8 mouse cellular contexts compared by ENCODE assay signal in genomic region chr10:7781214-7781613, GRCm38 (mm10). TPM values are rescaled to one million over a fixed set of nuclear protein-coding genes. Genes with fewer than 3 reads are reported as not detected.
A peak's percentile ranks its signal among the peaks of the same experiment; 100 is the strongest.
DNase-seq lines count a peak whose midpoint lies in the region; ATAC-seq and TF ChIP-seq lines count a peak whose summit lies in the region.

No protein-coding gene starts in this region.

- peak overlapping the region; percentile 60 for H3K9ac ChIP-seq in liver, embryonic 13.5 days

- H3K9me3 ChIP-seq in liver, embryonic 13.5 days (replicated peaks): no peaks in the 10 kb centered on the region

- H3K4me1 ChIP-seq in cerebellum, adult 2 months (ENCODE audit: control insufficient read depth, insufficient read depth, low read length): no peaks in the 10 kb centered on the region
- H3K4me1 ChIP-seq in testis, adult 2 months (ENCODE audit: control insufficient read depth, insufficient read depth, low read length): peaks cover 3% of the 10 kb centered on the region
- peaks cover 23% of the 10 kb centered on the region for H3K4me1 ChIP-seq in liver, embryonic 13.5 days (replicated peaks)

- peaks cover 1% of the 10 kb centered on the region; the same call in 1 of the 2 replicates for H3K36me3 ChIP-seq in testis, adult 2 months (ENCODE audit: control insufficient read depth, insufficient read depth, low read length)
- H3K36me3 ChIP-seq in liver, embryonic 13.5 days: peaks cover 10% of the 10 kb centered on the region

- peak overlapping the region; percentile 69 for H3K4me2 ChIP-seq in liver, embryonic 13.5 days

- no peak for TF ChIP-seq POLR2A in cerebellum, adult 2 months (IDR thresholded peaks at IDR 0.05; ENCODE audit: borderline replicate concordance, insufficient read depth, low read length)
- no peak for TF ChIP-seq POLR2A in testis, adult 2 months (IDR thresholded peaks at IDR 0.05; ENCODE audit: control insufficient read depth, low read depth, low read length)

- no peak for TF ChIP-seq CTCF in cerebellum, adult 2 months (IDR thresholded peaks at IDR 0.05; ENCODE audit: borderline replicate concordance, insufficient read depth, low read depth, low read length)
- no peak for TF ChIP-seq CTCF in testis, adult 2 months (IDR thresholded peaks at IDR 0.05; ENCODE audit: control insufficient read depth, insufficient read depth, insufficient replicate concordance, low read depth, low read length)

- H3K27me3 ChIP-seq in cerebellum, adult 2 months (ENCODE audit: control insufficient read depth, insufficient read depth, low read length): no peaks in the 10 kb centered on the region
- H3K27me3 ChIP-seq in testis, adult 2 months (ENCODE audit: control insufficient read depth, insufficient read depth, low read length): no peaks in the 10 kb centered on the region
- no peaks in the 10 kb centered on the region for H3K27me3 ChIP-seq in liver, embryonic 13.5 days

- H3K27ac ChIP-seq in cerebellum, adult 2 months (ENCODE audit: insufficient read depth, low read length): no peak overlapping the region
- no peak overlapping the region for H3K27ac ChIP-seq in testis, adult 2 months (ENCODE audit: control insufficient read depth, insufficient read depth, low read depth, low read length)
- H3K27ac ChIP-seq in liver, embryonic 13.5 days: peak overlapping the region; percentile 43; the same call in 1 of the 2 replicates

- ATAC-seq in cerebellum, adult (ENCODE audit: insufficient number of reproducible peaks, low FRiP score, low TSS enrichment): no peak
- peak; percentile 27 for ATAC-seq in liver, embryonic 13.5 days (ENCODE audit: low read depth)

- DNase-seq in cerebellum, adult 2 months: no peak
- DNase-seq in testis, postnatal 10 days (ENCODE audit: low spot score): no peak
- DNase-seq in liver, embryonic 13.5 days: no peak
- no peak for DNase-seq in adrenal gland, adult 18-20 months (ENCODE audit: low spot score in 2 of 2)
- DNase-seq in urinary bladder, postnatal 14 days (ENCODE audit: low spot score): no peak
- no peak for DNase-seq in adrenal gland, postnatal 36 days

- H3K4me3 ChIP-seq in cerebellum, adult 2 months (replicated peaks; ENCODE audit: insufficient read depth, low read depth, low read length): peak overlapping the region; percentile 68
- H3K4me3 ChIP-seq in testis, adult 2 months (ENCODE audit: control insufficient read depth, low read depth, low read length): peak overlapping the region; percentile 66; the same call in 1 of the 2 replicates
- peak overlapping the region; percentile 96 for H3K4me3 ChIP-seq in liver, embryonic 13.5 days (replicated peaks)

- 52% methylated on average over 3 of the region's 3 CpGs for WGBS in cerebellum, adult 2 months
- 46% methylated on average over 3 of the region's 3 CpGs for whole genome bisulfite sequencing in liver, embryonic 13.5 days (ENCODE audit: insufficient replicate concordance)

RNA-seq across cellular contexts. Expression of gene Ginm1, which starts 11.4 kb away (rescaled TPM):
- polyA plus RNA-seq in cerebellum, adult 2 months (2012; rRNA removed): 27.6 and 34.1 TPM in 2 replicates
- polyA plus RNA-seq in testis, adult 2 months (2012; rRNA removed): 19.1 and 19.9 TPM in 2 replicates
- 31.7 and 36.3 TPM in 2 replicates for polyA plus RNA-seq in liver, embryonic 13.5 days (2015; fragmentation: Nextera tagmentation; extraction: Ambion mirVana)
- 100 to 1,000 TPM; 173 to 253 TPM for total RNA-seq in adrenal gland, adult 18-20 months (2021)
- total RNA-seq in adrenal gland, postnatal 36 days (2021): 100 to 1,000 TPM; 186 to 323 TPM

RNA-seq across cellular contexts. Expression of gene Ppil4, which starts 11.5 kb away (rescaled TPM):
- polyA plus RNA-seq in cerebellum, adult 2 months (2012; rRNA removed): 22.3 and 23.1 TPM in 2 replicates
- 6.0 and 7.7 TPM in 2 replicates for polyA plus RNA-seq in testis, adult 2 months (2012; rRNA removed)
- polyA plus RNA-seq in liver, embryonic 13.5 days (2015; fragmentation: Nextera tagmentation; extraction: Ambion mirVana): 26.0 and 29.8 TPM in 2 replicates
- 10 to 100 TPM; 25.5 to 30.8 TPM for total RNA-seq in adrenal gland, adult 18-20 months (2021)
- 10 to 100 TPM; 21.4 to 27.8 TPM for total RNA-seq in adrenal gland, postnatal 36 days (2021)

RNA-seq across cellular contexts. Expression of gene Zc3h12d, which starts 51.1 kb away (rescaled TPM):
- 0.11 and 0.13 TPM in 2 replicates for polyA plus RNA-seq in cerebellum, adult 2 months (2012; rRNA removed)
- 0.17 and 0.18 TPM in 2 replicates for polyA plus RNA-seq in testis, adult 2 months (2012; rRNA removed)
- 0.22 and 0.23 TPM in 2 replicates for polyA plus RNA-seq in liver, embryonic 13.5 days (2015; fragmentation: Nextera tagmentation; extraction: Ambion mirVana)
- under 1 TPM; 0.13 to 0.38 TPM for total RNA-seq in adrenal gland, adult 18-20 months (2021)
- under 1 TPM; 0.13 to 0.33 TPM for total RNA-seq in adrenal gland, postnatal 36 days (2021)

RNA-seq across cellular contexts. Expression of gene Katna1, which starts 55.4 kb away (rescaled TPM):
- polyA plus RNA-seq in cerebellum, adult 2 months (2012; rRNA removed): 12.5 and 13.8 TPM in 2 replicates
- 4.3 and 5.2 TPM in 2 replicates for polyA plus RNA-seq in testis, adult 2 months (2012; rRNA removed)
- 33.9 and 43.6 TPM in 2 replicates for polyA plus RNA-seq in liver, embryonic 13.5 days (2015; fragmentation: Nextera tagmentation; extraction: Ambion mirVana)
- total RNA-seq in adrenal gland, adult 18-20 months (2021): 10 to 100 TPM; 30.7 to 33.1 TPM
- 10 to 100 TPM; 30.6 to 32.6 TPM for total RNA-seq in adrenal gland, postnatal 36 days (2021)
